Mouse (Mus musculus) liver, postnatal 0 days (tissue): ENCODE measurements at regions not wholly inside any gene's neighbourhood (a gene's known extent, or its start where the extent isn't known, plus 50 kb on each side); places are given as distances from the start of the nearest gene placed in this dataset.

Experiments
- ATAC-seq: fragments of 200-750 bp; cut with Nextera tagmentation; 2 replicates; pipeline ENCODE4 v1.8.0; 2017; ENCODE audit warnings: mild to moderate bottlenecking, moderate library complexity
- DNase-seq: peaks from one replicate; pipeline ENCODE4 v3.0.0-alpha.2; 2016
- H3K27ac ChIP-seq: fragments of 300-500 bp; sonication (generic); 2 replicates; pipeline ENCODE4 v1.5.1; 2014; ENCODE audit warnings: antibody characterized with exemption, moderate library complexity, mild to moderate bottlenecking, low read depth
- H3K27me3 ChIP-seq: fragments of 300-500 bp; sonication (generic); 2 replicates; pipeline ENCODE4 v1.6.1; 2014; ENCODE audit warnings: low read length, control low read depth, mixed read lengths; ENCODE audit not compliant: insufficient read depth
- H3K36me3 ChIP-seq: fragments of 300-500 bp; sonication (generic); replicated peaks from 2 replicates; pipeline ENCODE4 v1.6.1; 2014; ENCODE audit warnings: mild to moderate bottlenecking, control low read depth, low read length, moderate library complexity, mixed read lengths; ENCODE audit not compliant: insufficient read depth
- H3K4me1 ChIP-seq: fragments of 300-500 bp; sonication (generic); 2 replicates; pipeline ENCODE4 v1.6.1; 2014; ENCODE audit warnings: antibody characterized with exemption, mild to moderate bottlenecking, control low read depth; ENCODE audit not compliant: insufficient read depth
- H3K4me2 ChIP-seq: fragments of 300-500 bp; sonication (generic); 2 replicates; pipeline ENCODE4 v1.6.1; 2014; ENCODE audit warnings: low read depth, mild to moderate bottlenecking, low read length, moderate library complexity, mixed read lengths
- H3K4me3 ChIP-seq: fragments of 300-500 bp; sonication (generic); 2 replicates; pipeline ENCODE4 v1.5.1; 2014; ENCODE audit warnings: low read depth, low read length
- H3K9ac ChIP-seq: fragments of 300-500 bp; sonication (generic); replicated peaks from 2 replicates; pipeline ENCODE4 v1.6.1; 2014; ENCODE audit warnings: mild to moderate bottlenecking, moderate library complexity
- H3K9me3 ChIP-seq: fragments of 300-500 bp; sonication (generic); 2 replicates; pipeline ENCODE4 v1.6.1; 2016; ENCODE audit warnings: mild to moderate bottlenecking, control low read depth, low read length, mixed read lengths
- CTCF ChIP-seq: sonication (generic); IDR thresholded peaks from 2 replicates; pipeline ENCODE4 v1.5.1; 2016; ENCODE audit warnings: antibody characterized with exemption, low read depth
- EP300 ChIP-seq: IDR thresholded peaks from 2 replicates; pipeline ENCODE4 v1.6.1; 2016; ENCODE audit warnings: antibody characterized with exemption, low read depth, mild to moderate bottlenecking
- WGBS: fragments of 180-500 bp; shearing (Covaris S2); extraction: QIAGEN DNeasy Blood & Tissue Kit; methylation state at CpG from one replicate; pipeline ENCODE4 v1.1.7; 2014; ENCODE audit not compliant: insufficient replicate concordance; 5-methylcytosine and 5-hydroxymethylcytosine counted together

DNA sequence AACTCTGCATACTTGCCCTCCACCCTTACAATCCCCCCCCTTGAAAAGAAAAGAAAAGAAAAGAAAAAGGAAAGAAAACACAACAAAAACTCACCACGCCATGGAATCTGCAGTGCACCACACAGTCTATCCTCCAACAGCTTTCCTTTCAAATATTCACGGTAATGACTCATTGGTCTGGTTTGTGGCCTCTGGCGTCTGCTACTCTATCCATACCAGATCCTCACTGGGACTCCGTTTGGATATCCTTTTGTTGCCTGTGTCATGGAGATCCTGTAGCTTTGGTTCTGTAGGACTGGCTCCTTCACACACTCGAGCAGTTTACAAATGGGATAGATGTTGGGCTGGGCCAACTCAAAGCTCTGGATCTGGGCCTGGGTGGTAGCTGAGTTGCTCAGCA lies 232.4 kb upstream of the Smlr1 start:
- Histone ChIP-seq H3K4me2 (no peak overlapping the region), H3K4me1 (no peaks in the 10 kb centered on the region), H3K9ac (no peak overlapping the region), H3K27me3 (no peaks in the 10 kb centered on the region), H3K4me3 (no peak overlapping the region), H3K36me3 (no peaks in the 10 kb centered on the region), H3K9me3 (no peaks in the 10 kb centered on the region), H3K27ac (no peak overlapping the region)
- ATAC-seq (no peak), DNase-seq (no peak)
- WGBS: 73% methylated on average over 5 of the region's 5 CpGs
- TF ChIP-seq CTCF (no peak), EP300 (no peak)

DNA sequence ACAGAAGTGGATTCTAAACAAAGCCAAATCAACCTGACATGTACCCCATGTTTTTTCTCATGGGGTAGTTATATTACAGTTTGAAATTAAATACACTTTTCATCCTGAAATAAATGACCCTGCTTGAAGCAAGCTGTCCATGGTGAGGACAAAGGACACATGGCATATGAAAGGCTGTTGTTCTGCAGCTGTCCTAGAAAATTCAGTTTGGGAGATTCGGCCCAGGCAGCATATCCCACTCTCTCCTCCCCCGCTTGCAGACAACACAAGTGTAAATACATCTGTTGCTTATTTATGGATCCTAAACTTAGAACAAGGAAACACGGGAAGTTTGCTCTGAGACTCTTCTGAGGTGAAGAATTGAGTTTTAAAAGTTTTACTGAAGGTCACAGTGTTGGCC lies 218.2 kb upstream of the Smlr1 start:
- Histone ChIP-seq H3K4me2 (no peak overlapping the region), H3K4me1 (no peaks in the 10 kb centered on the region), H3K27me3 (no peaks in the 10 kb centered on the region), H3K27ac (no peak overlapping the region), H3K4me3 (no peak overlapping the region), H3K36me3 (no peaks in the 10 kb centered on the region), H3K9me3 (no peaks in the 10 kb centered on the region), H3K9ac (no peak overlapping the region)
- no peak for DNase-seq
- no peak for TF ChIP-seq EP300
- TF ChIP-seq CTCF: no peak
- ATAC-seq: no peak
- WGBS: 71% methylated on average over 3 of the region's 3 CpGs

DNA sequence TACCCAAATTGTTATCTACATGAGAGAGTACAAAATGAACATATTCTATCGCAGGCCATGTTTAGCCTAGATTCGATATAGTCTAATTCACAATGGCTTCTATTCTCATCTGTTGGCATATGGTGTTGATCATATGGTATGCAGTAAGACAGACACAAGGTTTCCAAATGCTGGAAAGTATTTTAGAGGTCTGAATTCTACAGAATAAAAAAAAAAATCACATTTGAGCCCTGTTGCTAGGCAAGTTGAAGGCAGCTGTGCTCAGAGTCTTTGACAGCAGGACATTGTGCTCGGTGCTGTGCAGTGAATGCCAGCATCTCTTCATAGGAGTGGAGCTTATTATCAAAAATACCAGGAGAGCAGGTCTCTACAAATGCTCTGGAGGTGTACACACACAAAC lies 206.6 kb upstream of the Smlr1 start:
- Histone ChIP-seq H3K9ac (no peak overlapping the region), H3K27ac (no peak overlapping the region), H3K4me3 (no peak overlapping the region), H3K9me3 (no peaks in the 10 kb centered on the region), H3K27me3 (no peaks in the 10 kb centered on the region), H3K4me1 (no peaks in the 10 kb centered on the region), H3K36me3 (no peaks in the 10 kb centered on the region), H3K4me2 (no peak overlapping the region)
- no peak for ATAC-seq
- no peak for DNase-seq
- WGBS: 76% methylated on average over 3 of the region's 3 CpGs
- TF ChIP-seq CTCF: no peak
- no peak for TF ChIP-seq EP300

- no peak overlapping the region for H3K9ac ChIP-seq
- no peak overlapping the region for H3K4me2 ChIP-seq
- no peaks in the 10 kb centered on the region for H3K27me3 ChIP-seq
- H3K4me1 ChIP-seq: no peaks in the 10 kb centered on the region
- 62% methylated on average over 2 of the region's 2 CpGs for WGBS
- no peak overlapping the region for H3K27ac ChIP-seq
- no peaks in the 10 kb centered on the region for H3K36me3 ChIP-seq
- DNase-seq: no peak
- TF ChIP-seq EP300 (no peak), CTCF (no peak)
- no peak overlapping the region for H3K4me3 ChIP-seq
- no peaks in the 10 kb centered on the region for H3K9me3 ChIP-seq
- ATAC-seq: no peak
These were observed 204.9 kb upstream of the Smlr1 start for GRCm38 (mm10) chr10:25740956-25741355.

DNA sequence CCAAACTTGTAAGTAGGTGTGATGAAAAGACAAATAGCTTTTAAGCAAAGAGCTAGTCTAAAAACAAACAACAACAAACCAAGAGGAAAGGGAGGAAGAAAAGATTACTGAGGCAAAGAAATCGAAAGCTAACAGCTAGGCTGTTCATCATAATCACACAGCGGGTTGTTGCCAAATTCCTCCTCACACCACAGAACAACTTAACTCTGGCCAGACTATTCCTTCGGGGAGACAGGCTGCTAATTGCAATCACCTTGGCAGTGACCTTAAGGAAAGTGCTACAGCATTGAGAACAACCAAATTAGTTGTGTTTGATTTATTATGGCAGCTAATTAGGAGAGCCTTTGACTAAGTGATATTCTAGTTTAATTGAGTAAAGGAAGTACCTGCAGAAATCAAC lies 194.4 kb upstream of the Smlr1 start:
- no peaks in the 10 kb centered on the region for H3K9me3 ChIP-seq
- H3K27me3 ChIP-seq: no peaks in the 10 kb centered on the region
- no peak for TF ChIP-seq EP300
- TF ChIP-seq CTCF: no peak
- WGBS: 38% methylated on average over 3 of the region's 3 CpGs
- DNase-seq (no peak), ATAC-seq (no peak)
- H3K4me3 ChIP-seq: no peak overlapping the region
- H3K4me1 ChIP-seq: no peaks in the 10 kb centered on the region
- H3K9ac ChIP-seq: no peak overlapping the region
- H3K36me3 ChIP-seq: no peaks in the 10 kb centered on the region
- no peak overlapping the region for H3K4me2 ChIP-seq
- no peak overlapping the region for H3K27ac ChIP-seq

- Histone ChIP-seq H3K4me2 (no peak overlapping the region), H3K4me3 (no peak overlapping the region), H3K36me3 (no peaks in the 10 kb centered on the region), H3K9ac (no peak overlapping the region), H3K4me1 (no peaks in the 10 kb centered on the region), H3K9me3 (no peaks in the 10 kb centered on the region), H3K27ac (no peak overlapping the region), H3K27me3 (no peaks in the 10 kb centered on the region)
- WGBS: 57% methylated on average over 1 of the region's 1 CpGs
- DNase-seq (no peak), ATAC-seq (no peak)
- TF ChIP-seq EP300: no peak
- TF ChIP-seq CTCF: no peak
These were observed 187.9 kb upstream of the Smlr1 start for GRCm38 (mm10) chr10:25723966-25724365.

GRCm38 (mm10) chr10:25715747-25716146 lies 179.7 kb upstream of the Smlr1 start:
- no peaks in the 10 kb centered on the region for H3K36me3 ChIP-seq
- WGBS: 61% methylated on average over 4 of the region's 4 CpGs
- no peak overlapping the region for H3K4me2 ChIP-seq
- H3K27ac ChIP-seq: no peak overlapping the region
- ATAC-seq: no peak
- H3K4me3 ChIP-seq: no peak overlapping the region
- DNase-seq: no peak
- H3K9me3 ChIP-seq: no peaks in the 10 kb centered on the region
- no peaks in the 10 kb centered on the region for H3K27me3 ChIP-seq
- H3K4me1 ChIP-seq: no peaks in the 10 kb centered on the region
- no peak overlapping the region for H3K9ac ChIP-seq
- TF ChIP-seq EP300: no peak
- TF ChIP-seq CTCF: no peak
